Mouse (Mus musculus) heart, postnatal 10 days (tissue): ENCODE measurements around the gene Ccnb1. TPM values are rescaled to one million over a fixed set of nuclear protein-coding genes. Genes with fewer than 3 reads are reported as not detected.
A peak's percentile ranks its signal among the peaks of the same experiment; 100 is the strongest.
"Not testable (repeated sequence)": the region's sequence is repeated elsewhere in the genome, so short reads cannot be mapped to it uniquely, and the experiment has no call there.

Experiments
- DNase-seq, 2 experiments: peaks; one replicate each; pipeline ENCODE4 v3.0.0; 2021
- intact Hi-C: fragments of 180-260 bp; cut with DNase I; formaldehyde crosslinking; loops from one replicate; pipeline ENCODE4 v1.15.1; 2025
- total RNA-seq, 2 experiments: library from RNA; stranded (reverse); gene quantifications; 2 replicates each; pipeline ENCODE4 v1.2.3; 2021

Gene Ccnb1
- total RNA-seq, 2 experiments from 2014 or later = 19.3 to 27.8 TPM

DNA sequence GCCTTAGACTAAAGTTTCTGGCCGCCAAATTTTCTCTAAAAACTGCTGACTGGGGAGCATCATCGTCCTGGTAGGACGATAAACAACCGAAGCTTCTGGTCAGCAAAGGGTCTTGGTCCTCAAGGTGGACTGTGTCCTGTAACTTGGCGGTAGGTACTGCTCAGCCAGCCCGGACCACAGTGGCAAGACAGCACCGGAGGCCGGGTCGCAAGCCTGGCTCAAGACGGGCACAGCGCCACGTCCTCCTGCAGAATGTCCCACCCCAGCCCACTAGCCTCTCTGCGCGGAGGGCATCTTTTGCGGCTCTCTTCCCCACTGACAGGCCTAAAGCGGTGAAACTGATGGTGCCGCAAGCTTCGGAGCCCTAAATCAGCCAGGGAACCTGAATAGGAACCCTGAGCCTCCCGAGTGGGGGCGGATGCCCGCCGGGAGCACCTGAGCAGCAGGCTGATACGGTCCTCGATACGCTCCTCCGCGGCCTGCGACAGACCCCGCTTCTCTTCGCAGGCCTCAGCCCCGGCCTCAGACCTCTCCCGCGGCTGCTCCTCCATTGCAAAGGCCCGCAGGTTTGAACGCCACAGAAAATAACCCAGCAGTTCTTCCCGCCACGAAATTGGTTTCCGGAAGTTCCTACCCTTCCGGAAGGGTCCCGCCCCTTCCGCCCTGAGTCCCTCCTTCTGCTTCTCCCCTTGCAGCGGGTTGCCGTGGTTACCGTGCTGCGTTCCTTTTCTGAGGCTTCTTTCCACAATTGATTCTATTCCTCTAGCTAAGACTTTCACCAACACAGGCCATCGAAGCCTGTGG lies 10.9 kb downstream of the Ccnb1 start, which contains the start of gene Cenph:
TSS of gene Cenph (minus strand) at position 648 of the 804 bp plus-strand sequence.
- intact Hi-C loops = no loop called here
- peak; percentile 82 to 90 for DNase-seq

DNA sequence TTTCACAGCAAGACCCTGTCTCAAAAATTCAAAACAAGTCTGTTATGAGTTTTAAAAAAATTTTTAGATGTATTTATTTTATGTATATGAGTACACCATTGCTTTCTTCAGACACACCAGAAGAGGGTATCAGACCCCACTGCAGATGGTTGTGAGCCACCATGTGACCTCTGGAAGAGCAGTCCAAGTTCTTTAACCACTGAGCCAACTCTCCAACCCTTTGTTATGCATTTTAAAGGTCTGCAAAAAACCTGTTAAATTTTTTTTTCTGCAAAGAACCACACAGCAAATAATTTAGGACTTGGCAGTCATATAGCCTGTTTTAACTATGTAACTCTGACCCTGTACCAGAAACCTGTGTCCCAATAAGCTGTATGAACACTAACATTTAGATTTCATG lies 11.7 kb downstream of the Ccnb1 start:
- intact Hi-C loops = no loop called here
- no peak for DNase-seq

DNA sequence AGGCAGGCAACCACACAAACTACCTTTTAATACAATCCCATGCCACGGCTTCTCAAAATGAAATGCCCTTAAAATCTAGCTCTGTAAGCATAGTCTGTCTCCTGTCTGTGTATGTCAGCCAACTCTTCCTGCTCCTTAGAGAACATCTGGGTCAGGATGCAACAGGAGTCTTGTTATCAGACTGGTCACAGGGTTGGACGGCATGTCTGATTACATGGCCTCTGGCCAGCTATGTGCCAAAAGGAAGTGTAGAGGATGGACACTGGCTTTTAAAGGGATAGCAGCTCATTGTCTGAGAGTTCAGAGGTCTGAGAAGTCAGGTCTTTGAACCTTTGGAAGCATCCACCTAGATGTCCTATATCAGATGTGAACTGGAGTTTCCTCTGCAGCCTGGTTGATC lies 31.0 kb downstream of the Ccnb1 start:
- intact Hi-C loops = no loop called here

GRCm38 (mm10) chr13:100754186-100754585 lies 32.2 kb downstream of the Ccnb1 start:
- no peak for DNase-seq
- intact Hi-C loops = no loop called here

More for the DNA sequence above, 31.0 kb downstream of the Ccnb1 start:
- peak; percentile 29 to 38 for DNase-seq

DNA sequence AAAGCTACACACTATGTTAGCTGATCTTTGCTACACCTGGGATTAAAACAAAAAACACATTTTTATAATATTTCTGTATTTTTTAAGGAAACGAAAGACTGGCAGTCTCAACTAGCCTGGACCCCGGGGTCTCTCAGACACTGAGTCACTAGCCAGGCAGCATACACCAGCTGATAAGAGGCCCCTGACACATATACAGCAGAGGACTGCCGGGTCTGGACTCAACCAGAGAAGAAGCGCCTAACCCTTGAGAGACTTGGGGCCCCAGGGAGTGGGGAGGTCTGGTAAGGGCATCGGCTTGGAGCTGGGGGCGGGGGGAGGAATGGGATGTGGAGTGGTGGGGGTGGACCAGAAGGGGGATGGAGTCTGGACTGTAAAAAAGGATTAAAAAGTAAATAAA lies 33.4 kb downstream of the Ccnb1 start:
- intact Hi-C loops = no loop called here
- no peak for DNase-seq

DNA sequence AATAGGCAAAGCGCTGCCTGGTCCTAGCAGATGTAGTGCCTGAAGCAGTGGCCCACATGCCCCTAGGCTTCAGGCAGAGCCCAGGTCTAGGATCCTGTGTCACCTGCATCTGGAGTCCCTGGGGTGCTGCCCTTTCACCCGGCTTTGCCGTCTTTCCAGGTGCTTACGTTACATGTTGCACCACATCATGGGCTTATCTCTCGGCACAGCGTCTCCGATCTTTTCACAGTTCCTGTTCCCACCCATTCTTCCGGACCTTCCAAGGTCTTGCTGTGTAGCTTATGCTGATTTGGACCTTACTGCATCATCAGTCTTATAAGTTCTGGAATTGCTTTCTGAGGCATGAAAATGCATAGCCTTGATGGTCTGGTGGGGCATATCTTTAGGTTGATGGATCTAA lies 33.8 kb downstream of the Ccnb1 start:
- intact Hi-C loops = no loop called here
- no peak for DNase-seq

DNA sequence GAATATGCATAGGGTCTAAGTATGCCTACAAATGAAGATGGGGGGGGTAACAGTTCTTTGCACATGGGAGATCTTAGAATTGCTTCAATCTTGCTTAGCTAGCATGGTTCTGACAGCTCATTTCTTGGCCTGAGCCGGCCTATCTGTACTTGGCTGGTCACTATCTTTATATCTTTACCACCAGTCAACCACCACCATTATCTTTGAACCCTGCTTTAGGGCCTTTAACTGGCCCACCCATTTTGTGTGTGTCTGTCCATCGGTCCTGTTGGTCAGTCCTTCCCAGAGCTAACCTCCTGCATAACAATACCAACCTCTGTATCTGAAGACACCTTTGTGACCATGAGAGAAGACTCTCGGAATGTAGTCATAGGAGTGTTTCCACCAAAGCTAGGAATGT lies 35.0 kb downstream of the Ccnb1 start:
- intact Hi-C loops = no loop called here
- no peak for DNase-seq

DNA sequence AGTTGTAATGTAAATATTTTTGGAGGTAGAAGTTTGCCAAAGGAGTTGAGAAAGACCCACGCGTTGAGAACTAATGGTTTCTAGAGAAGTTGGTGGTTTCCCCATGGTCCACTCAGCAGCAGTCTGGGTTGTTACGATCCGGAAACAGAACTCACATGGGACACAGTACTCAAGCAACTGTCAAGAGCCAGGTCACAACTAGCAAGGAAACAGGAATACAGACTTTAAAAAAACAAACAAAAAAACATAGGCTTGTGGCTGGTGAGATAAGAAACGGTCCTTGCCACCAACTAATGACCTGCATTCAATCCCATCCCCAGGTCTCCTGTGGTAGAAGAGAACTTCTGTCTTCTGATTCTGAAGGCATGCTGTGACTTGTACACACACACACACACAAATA lies 35.6 kb downstream of the Ccnb1 start:
- intact Hi-C loops = no loop called here
- DNase-seq = no peak

GRCm38 (mm10) chr13:100748638-100749037 lies 37.7 kb downstream of the Ccnb1 start:
- intact Hi-C loops = no loop called here
- no peak for DNase-seq

DNA sequence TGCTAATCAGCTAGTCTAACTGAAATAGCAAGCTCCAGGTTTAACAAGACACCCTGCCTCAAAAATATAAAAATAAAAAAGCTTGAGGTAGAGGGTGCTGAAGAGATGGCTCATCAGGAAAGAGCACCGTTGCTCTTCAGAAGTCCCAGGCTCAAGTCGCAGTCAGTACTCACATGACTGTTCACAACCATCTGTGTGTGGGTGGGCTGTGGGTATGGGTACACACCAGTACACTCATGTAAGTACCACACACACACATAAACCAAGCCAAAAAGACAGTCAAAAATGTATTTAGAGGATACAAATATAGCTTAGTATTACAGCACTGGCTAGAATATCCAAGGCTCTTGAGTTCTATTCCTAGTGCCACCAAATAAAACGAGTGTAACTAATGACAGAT lies 40.3 kb downstream of the Ccnb1 start:
- intact Hi-C loops = no loop called here

GRCm38 (mm10) chr13:100744036-100744744 lies 42.2 kb downstream of the Ccnb1 start, which contains the start of gene Mrps36:
Gene Mrps36 (minus strand): TSS chr13:100744659.
- intact Hi-C loops = loop anchor here (1.0 kb wide), 2 partner anchors 14 to 89 kb away; partner anchors contain the start of genes Cdk7 and Slc30a5

More for the DNA sequence above, 40.3 kb downstream of the Ccnb1 start:
- no peak for DNase-seq

DNA sequence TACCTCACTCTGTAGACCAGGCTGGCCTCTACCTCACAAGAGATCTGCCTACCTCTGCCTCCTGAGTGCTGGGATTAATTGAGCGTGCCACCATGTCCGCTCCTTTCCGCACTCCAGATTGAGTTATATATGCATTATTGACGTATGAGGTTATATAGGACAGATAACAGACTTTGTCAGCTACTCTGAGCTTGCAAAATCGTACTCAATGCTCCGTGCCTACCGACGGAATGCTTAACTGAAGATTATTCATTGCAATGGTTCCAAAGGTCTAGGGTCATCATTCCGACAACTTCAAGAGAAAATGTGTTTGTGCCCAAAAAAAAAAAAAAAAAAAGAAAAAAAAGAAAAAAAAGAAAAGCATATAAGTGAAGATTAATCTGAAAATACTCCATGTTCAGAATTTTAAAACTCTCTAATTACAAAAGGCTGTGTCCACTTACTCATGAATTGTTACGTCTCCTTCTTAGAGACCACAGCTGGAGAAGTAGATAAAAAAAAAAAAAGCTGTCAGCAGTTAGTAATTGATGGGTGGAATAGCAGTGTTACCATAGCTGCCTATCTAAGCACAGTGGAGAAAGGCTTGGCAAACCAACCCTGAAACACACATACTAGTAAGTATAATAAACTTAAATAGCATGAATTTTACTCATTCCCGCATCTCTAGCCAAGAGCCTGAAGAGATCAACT lies 42.9 kb downstream of the Ccnb1 start:
- intact Hi-C loops = loop anchor here (1.0 kb wide), 2 partner anchors 13 to 90 kb away; partner anchors contain the start of genes Cdk7 and Slc30a5
- DNase-seq = peak in 1 of 2 experiments; percentile 5

More at GRCm38 (mm10) chr13:100744036-100744744, 42.2 kb downstream of the Ccnb1 start, which contains the start of gene Mrps36:
- DNase-seq = peak; percentile 96

GRCm38 (mm10) chr13:100742831-100743230 lies 43.5 kb downstream of the Ccnb1 start:
- intact Hi-C loops = no loop called here
- peak in 1 of 2 experiments; percentile 5 for DNase-seq

GRCm38 (mm10) chr13:100732756-100733155 lies 53.6 kb downstream of the Ccnb1 start:
- intact Hi-C loops = loop anchor here (5.0 kb wide), 1 partner anchor 80 kb away; the partner anchor contains the start of genes Ak6, Rad17 and Taf9
- no peak for DNase-seq

GRCm38 (mm10) chr13:100731462-100732046 lies 54.8 kb downstream of the Ccnb1 start:
- intact Hi-C loops = loop anchor here (5.0 kb wide), 1 partner anchor 79 kb away; the partner anchor contains the start of genes Ak6, Rad17 and Taf9
- DNase-seq = not testable (repeated sequence)

- peak; percentile 95 to 96 for DNase-seq
- intact Hi-C loops = loop anchor here (1.0 to 5.0 kb wide), 2 partner anchors 13 to 79 kb away; partner anchors contain the start of genes Ak6, Mrps36, Rad17 and Taf9
These were observed 55.6 kb downstream of the Ccnb1 start, which contains the start of gene Cdk7 for GRCm38 (mm10) chr13:100730861-100731176. Gene Cdk7 (minus strand): TSS chr13:100730939.

DNA sequence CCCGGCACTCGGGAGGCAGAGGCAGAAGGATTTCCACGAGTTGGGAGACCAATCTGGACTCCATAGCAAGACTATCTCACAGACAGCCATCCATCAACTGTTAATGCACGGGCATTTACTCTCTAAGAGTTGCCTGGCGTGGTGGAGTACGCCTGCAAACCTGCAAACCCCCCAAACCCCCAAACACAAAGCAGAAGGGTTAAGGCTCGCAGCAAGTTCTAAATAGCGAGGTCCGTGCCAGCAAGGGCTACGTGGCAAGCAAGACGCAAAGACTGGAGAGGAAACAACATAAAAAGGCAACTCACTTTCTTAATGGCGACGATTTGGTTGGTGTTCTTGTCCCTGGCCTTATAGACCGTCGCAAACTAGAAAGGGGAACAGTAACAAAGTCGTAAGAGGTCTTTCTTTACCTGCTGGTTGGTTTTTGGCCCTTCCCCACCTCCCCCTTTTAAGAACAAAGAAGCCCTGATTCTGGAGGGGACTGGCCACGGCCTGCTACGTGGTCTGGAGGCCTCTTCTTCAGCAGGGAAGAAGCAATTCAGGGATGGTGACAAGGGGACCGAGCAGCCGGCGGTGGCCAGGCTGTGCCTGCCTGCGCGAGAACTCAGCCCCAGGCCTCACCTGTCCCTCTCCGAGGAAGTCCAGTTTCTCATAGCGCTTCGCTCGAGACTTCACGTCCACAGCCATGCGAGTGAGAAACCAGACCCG lies 56.1 kb downstream of the Ccnb1 start:
- DNase-seq = peak in 1 of 2 experiments; percentile 39
- intact Hi-C loops = loop anchor here (1.0 to 5.0 kb wide), 2 partner anchors 14 to 78 kb away; partner anchors contain the start of genes Ak6, Mrps36, Rad17 and Taf9
